ENCODE assay signal across 8 mouse cellular contexts in genomic region chr2:102407363-102408184, GRCm38 (mm10). TPM values are rescaled to one million over a fixed set of nuclear protein-coding genes. Genes with fewer than 3 reads are reported as not detected.
DNase-seq lines count a peak whose midpoint lies in the region; ATAC-seq and TF ChIP-seq lines count a peak whose summit lies in the region.

Trim44 (minus strand) TSS chr2:102407828.

- no peak for TF ChIP-seq POLR2A in liver, adult 2 months (IDR thresholded peaks at IDR 0.05; ENCODE audit: extremely low read depth, insufficient read depth, low read length)

- intact Hi-C loops in left cerebral cortex, adult 2 months (cut with DNase I): no loop called here

- no peak for TF ChIP-seq CTCF in left cerebral cortex, adult 2 months (IDR thresholded peaks at IDR 0.05)
- no peak for TF ChIP-seq CTCF in liver, adult 2 months (IDR thresholded peaks at IDR 0.05; ENCODE audit: low read depth, low read length)

- no peaks in the 10 kb centered on the region for H3K27me3 ChIP-seq in intestine, embryonic 14.5 days (replicated peaks; ENCODE audit: control insufficient read depth, insufficient read depth, low read length)
- no peaks in the 10 kb centered on the region for H3K27me3 ChIP-seq in liver, adult 2 months (ENCODE audit: control insufficient read depth, insufficient read depth, low read length)
- no peaks in the 10 kb centered on the region for H3K27me3 ChIP-seq in stomach, embryonic 15.5 days (replicated peaks)

- H3K4me2 ChIP-seq in intestine, embryonic 14.5 days (ENCODE audit: low read length): peak within 1 kb of the TSS; percentile 40
- H3K4me2 ChIP-seq in stomach, embryonic 15.5 days: peak within 1 kb of the TSS; percentile 37

- WGBS in intestine, embryonic 14.5 days: 29% methylated on average over 14 of the region's 14 CpGs
- WGBS in liver, adult 2 months: 65% methylated on average over 14 of the region's 14 CpGs
- WGBS in stomach, embryonic 15.5 days: 22% methylated on average over 14 of the region's 14 CpGs

- peak within 1 kb of the TSS; percentile 34 for H3K4me3 ChIP-seq in left cerebral cortex, adult 2 months
- H3K4me3 ChIP-seq in intestine, embryonic 14.5 days (ENCODE audit: low read depth, low read length): no peak within 1 kb of the TSS
- H3K4me3 ChIP-seq in liver, adult 2 months (ENCODE audit: insufficient read depth, low read depth, low read length): no peak within 1 kb of the TSS
- peak within 1 kb of the TSS; percentile 7 for H3K4me3 ChIP-seq in stomach, embryonic 15.5 days (replicated peaks)

- no peaks in the 10 kb centered on the region for H3K36me3 ChIP-seq in intestine, embryonic 14.5 days (ENCODE audit: control insufficient read depth, insufficient read depth, low read length)
- H3K36me3 ChIP-seq in liver, adult 2 months (ENCODE audit: control insufficient read depth, insufficient read depth, low read length): no peaks in the 10 kb centered on the region
- no peaks in the 10 kb centered on the region for H3K36me3 ChIP-seq in stomach, embryonic 15.5 days

- no peaks in the 10 kb centered on the region for H3K79me2 ChIP-seq in liver, adult 2 months (ENCODE audit: control insufficient read depth, insufficient read depth, low read length)

- no peak within 1 kb of the TSS for H3K27ac ChIP-seq in left cerebral cortex, adult 2 months
- no peak within 1 kb of the TSS; the same call in 1 of the 2 replicates for H3K27ac ChIP-seq in intestine, embryonic 14.5 days (ENCODE audit: low read depth)
- no peak within 1 kb of the TSS for H3K27ac ChIP-seq in liver, adult 2 months (replicated peaks; ENCODE audit: insufficient read depth, low read depth, low read length)
- H3K27ac ChIP-seq in stomach, embryonic 15.5 days: no peak within 1 kb of the TSS

- peaks cover 26% of the 10 kb centered on the region for H3K4me1 ChIP-seq in intestine, embryonic 14.5 days (replicated peaks; ENCODE audit: control insufficient read depth, insufficient read depth, low read length)
- no peaks in the 10 kb centered on the region; the same call in 1 of the 2 replicates for H3K4me1 ChIP-seq in liver, adult 2 months (ENCODE audit: control insufficient read depth, insufficient read depth, low read length)
- H3K4me1 ChIP-seq in stomach, embryonic 15.5 days: peaks cover 13% of the 10 kb centered on the region

- H3K9me3 ChIP-seq in intestine, embryonic 14.5 days (ENCODE audit: control insufficient read depth, low read length): no peaks in the 10 kb centered on the region
- no peaks in the 10 kb centered on the region for H3K9me3 ChIP-seq in stomach, embryonic 15.5 days

- ATAC-seq in common myeloid progenitor, adult 5-6 weeks (replicated peaks; ENCODE audit: low read depth, poor library complexity, severe bottlenecking): no peak
- peak; percentile 37; the same call in 1 of the 2 replicates for ATAC-seq in intestine, embryonic 14.5 days (replicated peaks; ENCODE audit: low FRiP score, low TSS enrichment, low read depth)
- ATAC-seq in stomach, embryonic 15.5 days (ENCODE audit: insufficient read depth, low FRiP score, low read depth): peak; percentile 15; the same call in 1 of the 2 replicates

- no peak for DNase-seq in left cerebral cortex, adult 2 months (ENCODE audit: extremely low spot score in 1 of 2, low spot score in 2 of 2)
- no peak for DNase-seq in left cerebral cortex, adult 9 months (ENCODE audit: low spot score in 2 of 2)
- no peak for DNase-seq in gastrocnemius, postnatal 25 days
- DNase-seq in intestine, embryonic 14.5 days (ENCODE audit: low spot score): peak; percentile 62
- DNase-seq in liver, adult 2 months (ENCODE audit: extremely low read depth, low read depth, low spot score): no peak
- DNase-seq in T-cell, adult 2 months (ENCODE audit: low spot score): no peak

- H3K9ac ChIP-seq in intestine, embryonic 14.5 days (ENCODE audit: low read length): no peak within 1 kb of the TSS
- no peak within 1 kb of the TSS for H3K9ac ChIP-seq in liver, adult 2 months (ENCODE audit: low read depth, low read length)
- no peak within 1 kb of the TSS for H3K9ac ChIP-seq in stomach, embryonic 15.5 days

RNA-seq across cellular contexts. Expression of gene Trim44, which starts in this region (rescaled TPM):
- total RNA-seq in left cerebral cortex, adult 2 months (2021): 100 to 1,000 TPM; 182 to 183 TPM
- total RNA-seq in common myeloid progenitor, adult 5-6 weeks (2017): 51.6 and 69.2 TPM in 2 replicates
- total RNA-seq in gastrocnemius, postnatal 25 days (2021): 10 to 100 TPM; 13.5 to 13.9 TPM
- polyA plus RNA-seq in intestine, embryonic 14.5 days (2014; fragmentation: Nextera tagmentation; extraction: Ambion mirVana): 30.8 and 33.5 TPM in 2 replicates
- 13.3 and 14.8 TPM in 2 replicates for total RNA-seq in liver, adult 2 months (2014; rRNA removed)
- polyA plus RNA-seq in liver, adult 2 months (2012; rRNA removed): 10.8 and 11.5 TPM in 2 replicates
- polyA plus RNA-seq in stomach, embryonic 15.5 days (2015; fragmentation: Nextera tagmentation; extraction: Ambion mirVana): 32.0 and 35.5 TPM in 2 replicates

Comparison
In these comparisons a context has a peak if more than half of its experiments do, and no peak if none do; other contexts are left out.
1. H3K4me3 ChIP-seq: peak in left cerebral cortex, adult 2 months (single experiment) and stomach, embryonic 15.5 days (single experiment); none in intestine, embryonic 14.5 days (single experiment) and liver, adult 2 months (single experiment).